Mouse (Mus musculus) urinary bladder, postnatal 4 days (tissue): ENCODE data around the gene Sec63.

Experiments used
- DNase-seq, 2 experiments: peaks; one replicate each; pipeline ENCODE4 v3.0.0; 2021 to 2022; ENCODE audit warnings: low spot score in 2 of 2

The Sec63 gene

GRCm38 (mm10) chr10:42830007-42830406 lies 68.7 kb downstream of the Sec63 start:
- DNase-seq: no peak

GRCm38 (mm10) chr10:42830409-42830808 lies 69.1 kb downstream of the Sec63 start:
- DNase-seq: no peak

GRCm38 (mm10) chr10:42832677-42833076 lies 71.4 kb downstream of the Sec63 start:
- no peak for DNase-seq

- DNase-seq: no peak
Measured at GRCm38 (mm10) chr10:42833871-42834727, 72.8 kb downstream of the Sec63 start.

- DNase-seq: no peak
Measured at GRCm38 (mm10) chr10:42838106-42838505, 76.8 kb downstream of the Sec63 start.

- DNase-seq: no peak
Measured at GRCm38 (mm10) chr10:42838736-42839135, 77.4 kb downstream of the Sec63 start.

- no peak for DNase-seq
Measured at GRCm38 (mm10) chr10:42840036-42840435, 78.7 kb downstream of the Sec63 start.

- DNase-seq: no peak
Measured at GRCm38 (mm10) chr10:42841531-42842195, 80.4 kb downstream of the Sec63 start.

- peak; percentile 62 to 86 for DNase-seq
Measured at GRCm38 (mm10) chr10:42842358-42842757, 81.1 kb downstream of the Sec63 start.

GRCm38 (mm10) chr10:42843416-42843815 lies 82.1 kb downstream of the Sec63 start:
- DNase-seq: no peak

GRCm38 (mm10) chr10:42845480-42845879 lies 84.2 kb downstream of the Sec63 start:
- DNase-seq: no peak

- DNase-seq: no peak
Measured at GRCm38 (mm10) chr10:42848179-42849080, 87.1 kb downstream of the Sec63 start.

GRCm38 (mm10) chr10:42849081-42849400 lies 87.7 kb downstream of the Sec63 start:
- no peak for DNase-seq

GRCm38 (mm10) chr10:42854838-42855237 lies 93.5 kb downstream of the Sec63 start:
- no peak for DNase-seq

- no peak for DNase-seq
Measured at GRCm38 (mm10) chr10:42855250-42855649, 94.0 kb downstream of the Sec63 start.

GRCm38 (mm10) chr10:42856574-42856973 lies 95.3 kb downstream of the Sec63 start:
- DNase-seq: no peak

- DNase-seq: no peak
Measured at GRCm38 (mm10) chr10:42857021-42857420, 95.7 kb downstream of the Sec63 start.

- no peak for DNase-seq
Measured at GRCm38 (mm10) chr10:42859781-42860158, 98.5 kb downstream of the Sec63 start.

GRCm38 (mm10) chr10:42860159-42860911 lies 99.0 kb downstream of the Sec63 start, which contains the start of gene Scml4:
Scml4 (plus strand) TSS chr10:42860370.
- DNase-seq: no peak

GRCm38 (mm10) chr10:42861446-42861845 lies 100.2 kb downstream of the Sec63 start:
- no peak for DNase-seq

- DNase-seq: no peak
Measured at GRCm38 (mm10) chr10:42862102-42862740, 100.9 kb downstream of the Sec63 start.
